Mouse (Mus musculus): ENCODE measurements around the gene Exoc3l4. TPM values are rescaled to one million over a fixed set of nuclear protein-coding genes. Genes with fewer than 3 reads are reported as not detected.

The Exoc3l4 gene
- polyA plus RNA-seq, 1 experiment from 2014 or later, result 1.6 TPM

DNA sequence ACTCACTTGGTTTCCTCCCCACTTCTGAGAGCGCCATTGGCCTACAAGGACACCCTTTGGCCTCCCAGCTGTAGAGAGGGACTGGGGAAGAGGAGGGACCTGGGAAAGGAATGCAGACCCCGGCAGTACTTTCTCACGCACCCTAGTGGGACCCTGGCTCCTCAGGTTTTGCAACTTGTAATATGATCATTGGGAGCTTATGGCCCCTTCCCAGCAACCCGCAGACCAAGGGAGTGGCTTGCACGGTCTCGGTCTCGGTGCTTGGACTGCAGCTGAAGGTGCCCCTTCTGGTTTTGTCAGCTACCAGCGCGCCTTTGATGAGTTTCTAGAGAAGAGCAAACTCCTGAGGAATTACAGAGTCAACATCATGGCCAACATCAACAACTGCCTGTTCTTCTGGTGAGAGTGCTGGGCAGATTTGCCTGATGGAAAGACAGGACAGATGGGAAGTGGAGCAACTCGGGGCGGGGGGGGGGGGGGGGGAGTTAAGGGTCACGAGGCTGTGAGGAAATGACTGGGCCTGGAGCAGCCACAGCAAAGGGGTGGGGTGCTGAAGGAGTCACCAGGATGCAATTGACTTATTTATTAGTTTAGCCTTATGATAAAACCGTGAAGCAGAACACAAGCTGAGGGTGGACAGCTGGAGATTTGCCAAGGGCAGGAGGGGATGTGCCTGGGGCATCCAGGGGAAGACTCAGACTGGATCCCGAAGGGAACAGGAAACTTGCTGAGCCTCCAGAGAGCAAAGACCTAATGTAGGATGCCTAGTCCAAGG is 32.3 kb downstream of the Exoc3l4 start:
- Histone ChIP-seq H3K27me3 (ENCODE audit: control insufficient read depth, insufficient read depth, low read length) (peaks cover 62% of the 10 kb centered on the region), H3K9me3 (ENCODE audit: control insufficient read depth, low read length) (no peaks in the 10 kb centered on the region), H3K4me2 (ENCODE audit: low read length) (no peak overlapping the region), H3K27ac (replicated peaks; ENCODE audit: low read depth, low read length) (no peak overlapping the region), H3K4me1 (ENCODE audit: control insufficient read depth, insufficient read depth, low read length) (no peaks in the 10 kb centered on the region), H3K9ac (replicated peaks; ENCODE audit: low read length) (no peak overlapping the region), H3K4me3 (replicated peaks; ENCODE audit: low read depth, low read length) (no peak overlapping the region), H3K36me3 (ENCODE audit: control insufficient read depth, insufficient read depth, low read length) (no peaks in the 10 kb centered on the region)
- no peak for ATAC-seq (ENCODE audit: low FRiP score, low TSS enrichment)
- 19% methylated on average over 13 of the region's 14 CpGs for WGBS
- no peak for DNase-seq

DNA sequence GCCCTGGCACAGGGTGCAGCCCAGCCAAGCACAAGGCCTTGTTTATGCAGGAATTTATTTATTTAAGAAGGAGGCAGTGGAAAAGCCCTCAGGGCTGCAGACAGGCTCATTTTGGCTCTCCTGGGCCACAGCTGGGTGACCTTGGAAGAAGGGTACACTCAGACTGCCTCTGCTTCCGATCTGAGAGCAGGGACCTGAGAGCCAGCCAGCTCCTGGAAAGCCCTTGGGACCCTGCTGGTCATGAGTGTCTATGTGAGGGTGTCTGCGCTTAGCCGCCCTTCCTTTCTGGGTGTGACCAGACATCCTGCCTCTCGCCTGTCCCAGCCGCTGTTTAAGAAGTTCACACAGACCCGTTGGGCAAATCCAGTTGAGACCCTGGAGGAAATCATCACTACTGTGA is 33.5 kb downstream of the Exoc3l4 start:
- no peak overlapping the region for H3K9ac ChIP-seq (replicated peaks; ENCODE audit: low read length)
- 37% methylated on average over 6 of the region's 6 CpGs for WGBS
- H3K27me3 ChIP-seq (ENCODE audit: control insufficient read depth, insufficient read depth, low read length), result peaks cover 50% of the 10 kb centered on the region
- H3K4me3 ChIP-seq (replicated peaks; ENCODE audit: low read depth, low read length), result no peak overlapping the region
- no peak for DNase-seq
- H3K4me2 ChIP-seq (ENCODE audit: low read length), result no peak overlapping the region
- no peak for ATAC-seq (ENCODE audit: low FRiP score, low TSS enrichment)
- no peaks in the 10 kb centered on the region for H3K36me3 ChIP-seq (ENCODE audit: control insufficient read depth, insufficient read depth, low read length)
- no peak overlapping the region for H3K27ac ChIP-seq (replicated peaks; ENCODE audit: low read depth, low read length)
- H3K4me1 ChIP-seq (ENCODE audit: control insufficient read depth, insufficient read depth, low read length), result no peaks in the 10 kb centered on the region
- H3K9me3 ChIP-seq (ENCODE audit: control insufficient read depth, low read length), result no peaks in the 10 kb centered on the region

DNA sequence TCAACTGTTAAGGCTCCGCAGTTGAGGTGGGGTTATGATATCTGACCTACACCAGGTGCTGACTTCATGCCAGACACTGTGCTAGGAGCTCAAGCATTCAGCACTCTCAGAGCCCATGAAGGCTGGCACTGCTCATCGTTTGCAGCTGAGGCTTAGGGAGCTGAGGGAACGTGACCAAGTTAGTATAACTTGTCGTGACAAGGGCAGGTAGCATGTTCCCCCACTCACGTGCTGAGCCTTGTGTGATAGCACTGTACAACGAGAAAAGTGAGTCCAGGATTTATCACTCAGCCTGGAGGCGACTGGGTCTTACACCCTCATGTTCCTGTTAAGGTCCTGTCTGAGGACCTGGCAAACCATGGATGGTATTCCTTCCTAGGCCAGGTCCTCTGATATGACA is 34.7 kb downstream of the Exoc3l4 start:
- WGBS, result 82% methylated on average over 7 of the region's 7 CpGs
- no peak for DNase-seq
- H3K36me3 ChIP-seq (ENCODE audit: control insufficient read depth, insufficient read depth, low read length), result no peaks in the 10 kb centered on the region
- H3K9me3 ChIP-seq (ENCODE audit: control insufficient read depth, low read length), result no peaks in the 10 kb centered on the region
- ATAC-seq (ENCODE audit: low FRiP score, low TSS enrichment), result no peak
- H3K4me3 ChIP-seq (replicated peaks; ENCODE audit: low read depth, low read length), result no peak overlapping the region
- no peaks in the 10 kb centered on the region for H3K4me1 ChIP-seq (ENCODE audit: control insufficient read depth, insufficient read depth, low read length)
- no peak overlapping the region for H3K9ac ChIP-seq (replicated peaks; ENCODE audit: low read length)
- H3K27ac ChIP-seq (replicated peaks; ENCODE audit: low read depth, low read length), result no peak overlapping the region
- H3K4me2 ChIP-seq (ENCODE audit: low read length), result no peak overlapping the region
- peaks cover 38% of the 10 kb centered on the region for H3K27me3 ChIP-seq (ENCODE audit: control insufficient read depth, insufficient read depth, low read length)

DNA sequence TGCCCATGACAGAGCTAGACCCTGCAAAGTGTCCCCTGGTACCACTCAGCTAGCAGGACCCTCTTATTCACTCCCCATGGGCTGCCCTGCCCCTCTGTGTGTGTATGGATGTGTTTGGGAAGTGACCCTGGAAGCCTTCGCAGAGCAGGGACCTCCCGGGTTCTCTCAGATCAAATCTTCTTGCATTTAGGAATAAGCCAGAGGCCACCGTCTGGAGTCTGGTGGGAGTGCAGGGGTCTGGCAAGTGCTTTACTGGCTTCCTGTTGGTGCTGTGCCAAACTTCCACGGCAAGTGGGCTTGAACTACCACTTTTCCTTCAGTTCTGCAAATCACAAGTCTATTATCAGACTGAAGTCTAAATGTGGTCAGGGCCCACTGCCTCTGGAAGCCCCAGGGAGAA is 37.2 kb downstream of the Exoc3l4 start:
- Histone ChIP-seq H3K9ac (replicated peaks; ENCODE audit: low read length) (no peak overlapping the region), H3K4me2 (ENCODE audit: low read length) (no peak overlapping the region), H3K9me3 (ENCODE audit: control insufficient read depth, low read length) (no peaks in the 10 kb centered on the region), H3K27me3 (ENCODE audit: control insufficient read depth, insufficient read depth, low read length) (peaks cover 13% of the 10 kb centered on the region; the same call in 1 of the 2 replicates), H3K36me3 (ENCODE audit: control insufficient read depth, insufficient read depth, low read length) (no peaks in the 10 kb centered on the region), H3K4me3 (replicated peaks; ENCODE audit: low read depth, low read length) (no peak overlapping the region), H3K27ac (replicated peaks; ENCODE audit: low read depth, low read length) (no peak overlapping the region), H3K4me1 (ENCODE audit: control insufficient read depth, insufficient read depth, low read length) (no peaks in the 10 kb centered on the region)
- ATAC-seq (ENCODE audit: low FRiP score, low TSS enrichment) (no peak), DNase-seq (no peak)
- WGBS, result 32% methylated on average over 4 of the region's 4 CpGs

DNA sequence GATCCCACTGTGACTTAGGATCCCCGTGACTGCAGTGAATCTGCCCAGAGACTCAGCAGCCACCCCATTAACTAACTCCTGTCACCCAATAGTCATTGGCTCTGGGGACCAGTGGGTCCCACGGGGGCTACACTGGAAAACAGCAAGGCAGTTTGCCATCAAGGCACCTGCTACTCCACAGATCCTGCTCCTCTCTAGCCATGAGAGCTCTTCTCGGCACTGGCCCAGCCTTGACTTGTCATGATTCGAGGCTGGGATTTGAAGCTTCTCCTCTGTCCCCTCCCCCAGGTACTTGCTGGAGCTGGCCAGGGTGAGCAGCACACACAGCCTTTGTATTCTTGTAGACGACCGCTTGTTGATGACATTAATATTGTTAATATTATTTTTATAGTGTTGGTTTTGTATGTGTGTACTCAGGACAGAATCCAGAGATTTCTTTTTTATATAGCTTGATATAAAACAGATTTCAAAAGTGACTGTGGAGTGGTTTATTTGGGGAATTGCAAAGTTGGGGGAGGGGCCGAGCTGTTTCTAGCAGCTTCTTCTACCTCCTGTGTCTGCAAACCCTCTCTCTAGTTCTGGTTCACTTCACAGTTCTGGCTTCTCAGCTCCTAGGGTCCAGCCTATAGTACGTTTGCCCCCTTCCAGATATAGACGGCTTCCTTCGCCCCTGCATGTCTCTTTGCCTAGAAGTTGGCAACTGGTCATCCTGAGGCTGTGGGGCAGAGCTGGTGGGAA is 37.9 kb downstream of the Exoc3l4 start:
- ATAC-seq (ENCODE audit: low FRiP score, low TSS enrichment) (no peak), DNase-seq (no peak)
- 64% methylated on average over 10 of the region's 10 CpGs for WGBS
- no peak overlapping the region for H3K27ac ChIP-seq (replicated peaks; ENCODE audit: low read depth, low read length)
- H3K36me3 ChIP-seq (ENCODE audit: control insufficient read depth, insufficient read depth, low read length), result no peaks in the 10 kb centered on the region
- peaks cover 8% of the 10 kb centered on the region; the same call in 1 of the 2 replicates for H3K27me3 ChIP-seq (ENCODE audit: control insufficient read depth, insufficient read depth, low read length)
- H3K9me3 ChIP-seq (ENCODE audit: control insufficient read depth, low read length), result no peaks in the 10 kb centered on the region
- no peaks in the 10 kb centered on the region for H3K4me1 ChIP-seq (ENCODE audit: control insufficient read depth, insufficient read depth, low read length)
- no peak overlapping the region for H3K4me2 ChIP-seq (ENCODE audit: low read length)
- no peak overlapping the region for H3K4me3 ChIP-seq (replicated peaks; ENCODE audit: low read depth, low read length)
- H3K9ac ChIP-seq (replicated peaks; ENCODE audit: low read length), result no peak overlapping the region

DNA sequence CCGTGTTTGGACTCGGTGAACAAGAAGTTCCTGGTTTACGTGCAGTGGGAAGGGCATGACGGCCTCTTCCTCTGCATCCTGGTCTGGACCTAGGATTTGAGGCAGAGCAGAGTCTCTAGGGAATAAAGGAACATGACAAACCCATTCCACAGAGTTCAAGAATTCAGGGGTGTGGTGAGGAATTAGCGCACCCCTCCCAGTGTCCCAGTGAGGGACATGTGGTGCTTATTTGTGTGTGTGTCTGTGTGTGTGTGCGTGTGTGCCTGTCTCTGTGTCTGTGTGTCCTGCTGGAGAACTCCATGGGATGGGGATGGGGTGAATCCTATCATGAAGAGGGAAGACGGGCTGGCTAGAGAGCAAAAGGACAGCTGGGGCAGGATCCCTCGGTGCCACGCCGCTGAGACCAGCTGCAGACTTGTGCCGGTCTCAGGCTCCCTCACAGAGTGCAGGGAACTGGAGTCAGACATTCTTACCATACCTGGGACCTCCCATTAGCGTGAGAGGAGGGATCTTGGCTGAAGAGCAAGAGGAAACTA is 38.6 kb downstream of the Exoc3l4 start:
- Histone ChIP-seq H3K36me3 (ENCODE audit: control insufficient read depth, insufficient read depth, low read length) (no peaks in the 10 kb centered on the region), H3K9me3 (ENCODE audit: control insufficient read depth, low read length) (no peaks in the 10 kb centered on the region), H3K27me3 (ENCODE audit: control insufficient read depth, insufficient read depth, low read length) (peaks cover under 1% of the 10 kb centered on the region; the same call in 1 of the 2 replicates), H3K9ac (replicated peaks; ENCODE audit: low read length) (no peak overlapping the region), H3K4me2 (ENCODE audit: low read length) (no peak overlapping the region), H3K27ac (replicated peaks; ENCODE audit: low read depth, low read length) (no peak overlapping the region), H3K4me1 (ENCODE audit: control insufficient read depth, insufficient read depth, low read length) (no peaks in the 10 kb centered on the region), H3K4me3 (replicated peaks; ENCODE audit: low read depth, low read length) (no peak overlapping the region)
- WGBS, result 72% methylated on average over 12 of the region's 12 CpGs
- no peak for ATAC-seq (ENCODE audit: low FRiP score, low TSS enrichment)
- DNase-seq, result no peak

DNA sequence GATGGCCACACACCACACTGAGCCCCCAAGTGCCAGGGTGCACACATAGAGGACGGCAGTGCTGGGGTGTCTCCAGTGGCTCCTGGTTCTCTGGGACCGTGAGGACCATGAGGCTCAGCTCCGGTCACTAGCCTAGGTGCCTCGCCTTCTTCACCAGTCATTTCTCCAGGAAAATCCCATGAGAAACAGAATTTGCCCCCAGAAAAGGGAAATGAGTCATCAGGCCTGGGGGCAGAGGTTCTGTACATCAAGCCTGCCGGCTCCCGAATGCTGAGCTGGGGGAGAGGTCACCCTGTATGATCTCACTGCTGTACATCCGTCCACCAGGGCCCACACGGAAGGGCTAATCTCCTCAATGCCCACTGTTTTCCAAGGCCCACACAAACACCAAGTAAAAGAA is 39.0 kb downstream of the Exoc3l4 start:
- Histone ChIP-seq H3K27me3 (ENCODE audit: control insufficient read depth, insufficient read depth, low read length) (no peaks in the 10 kb centered on the region; the same call in 1 of the 2 replicates), H3K4me2 (ENCODE audit: low read length) (no peak overlapping the region), H3K9me3 (ENCODE audit: control insufficient read depth, low read length) (no peaks in the 10 kb centered on the region), H3K4me3 (replicated peaks; ENCODE audit: low read depth, low read length) (no peak overlapping the region), H3K9ac (replicated peaks; ENCODE audit: low read length) (no peak overlapping the region), H3K27ac (replicated peaks; ENCODE audit: low read depth, low read length) (no peak overlapping the region), H3K36me3 (ENCODE audit: control insufficient read depth, insufficient read depth, low read length) (no peaks in the 10 kb centered on the region), H3K4me1 (ENCODE audit: control insufficient read depth, insufficient read depth, low read length) (no peaks in the 10 kb centered on the region)
- ATAC-seq (ENCODE audit: low FRiP score, low TSS enrichment), result no peak
- DNase-seq, result no peak
- 57% methylated on average over 8 of the region's 8 CpGs for whole genome bisulfite sequencing

DNA sequence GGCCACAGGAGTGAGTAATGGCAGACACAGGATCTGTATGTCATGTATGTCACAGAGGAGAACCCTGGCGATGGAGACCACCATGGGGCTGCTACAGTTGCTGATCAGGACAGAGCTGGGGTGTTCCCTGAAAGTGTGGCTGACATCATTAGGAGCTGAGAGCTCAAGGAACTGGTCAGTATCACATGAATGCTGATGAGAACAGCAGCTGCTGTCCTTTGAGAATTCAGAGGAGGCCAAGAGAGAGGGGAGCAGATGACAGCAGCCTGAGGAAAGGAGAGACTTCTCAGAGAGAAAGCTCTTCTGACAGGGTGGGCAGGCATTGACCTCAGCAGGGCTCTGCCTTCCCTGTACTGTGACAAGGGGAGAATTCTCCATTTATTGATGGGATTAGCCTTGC is 40.9 kb downstream of the Exoc3l4 start:
- no peak for ATAC-seq (ENCODE audit: low FRiP score, low TSS enrichment)
- no peak for DNase-seq
- no peaks in the 10 kb centered on the region for H3K9me3 ChIP-seq (ENCODE audit: control insufficient read depth, low read length)
- H3K27ac ChIP-seq (replicated peaks; ENCODE audit: low read depth, low read length), result no peak overlapping the region
- H3K4me2 ChIP-seq (ENCODE audit: low read length), result no peak overlapping the region
- WGBS, result 82% methylated on average over 1 of the region's 1 CpGs
- H3K9ac ChIP-seq (replicated peaks; ENCODE audit: low read length), result no peak overlapping the region
- no peak overlapping the region for H3K4me3 ChIP-seq (replicated peaks; ENCODE audit: low read depth, low read length)
- no peaks in the 10 kb centered on the region for H3K27me3 ChIP-seq (ENCODE audit: control insufficient read depth, insufficient read depth, low read length)
- no peaks in the 10 kb centered on the region for H3K4me1 ChIP-seq (ENCODE audit: control insufficient read depth, insufficient read depth, low read length)
- H3K36me3 ChIP-seq (ENCODE audit: control insufficient read depth, insufficient read depth, low read length), result no peaks in the 10 kb centered on the region

Measured in midbrain, embryonic 14.5 days (tissue).